Mouse (Mus musculus) kidney, postnatal 14 days (tissue): ENCODE measurements around the gene C2cd2l.
"Not testable (repeated sequence)": the region's sequence is repeated elsewhere in the genome, so short reads cannot be mapped to it uniquely, and the experiment has no call there.

Experiments
- DNase-seq: peaks from one replicate; pipeline ENCODE4 v3.0.0; 2022; ENCODE audit warnings: mixed read lengths

The C2cd2l gene

DNA sequence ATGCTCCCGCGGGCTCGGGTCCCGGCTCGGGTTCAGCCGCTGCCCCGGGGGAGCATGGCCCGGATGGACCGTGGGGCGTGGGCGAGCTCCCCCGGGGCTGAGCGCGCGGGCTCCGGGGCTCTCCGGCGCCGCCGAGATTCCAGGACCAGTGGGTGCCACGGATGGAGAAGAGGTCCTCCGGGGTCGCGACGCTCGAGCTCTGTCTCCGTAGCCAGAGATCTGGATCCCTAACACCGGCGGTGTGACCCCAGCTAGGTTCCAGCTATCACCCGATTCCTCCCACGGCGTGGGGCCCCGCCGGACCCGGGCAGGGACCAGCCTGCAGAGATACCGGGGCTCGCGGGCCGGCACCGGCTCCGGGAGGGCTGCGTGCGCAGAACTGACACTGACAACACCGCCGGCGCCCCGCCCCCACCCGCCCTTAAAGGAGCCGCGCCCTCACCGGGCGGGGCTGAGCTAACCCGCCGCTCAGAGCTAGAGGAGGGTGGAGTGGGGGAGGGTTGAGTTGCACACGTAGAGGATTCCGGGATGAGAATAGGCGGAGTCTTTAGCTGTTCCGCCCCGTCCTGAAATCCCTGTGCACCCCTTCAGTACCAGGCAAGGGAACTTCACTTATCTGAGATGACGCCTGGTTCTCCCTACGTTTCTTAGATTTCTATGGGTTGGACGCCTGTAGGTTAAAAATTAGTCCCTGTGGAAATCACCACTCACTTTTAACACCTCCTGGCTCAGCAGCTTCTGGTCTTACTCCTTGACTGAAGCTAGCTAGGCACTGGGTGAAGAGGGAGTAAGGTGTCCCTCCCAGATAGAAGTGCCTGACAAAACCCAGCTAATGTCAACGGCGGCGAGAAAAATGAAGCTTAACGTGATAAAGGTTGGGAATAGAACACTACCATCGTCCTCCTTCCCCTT is at the start of gene C2cd2l:
Gene C2cd2l (minus strand): TSS at position 399 of the 912 bp plus-strand sequence.
- DNase-seq = peak; percentile 96

DNA sequence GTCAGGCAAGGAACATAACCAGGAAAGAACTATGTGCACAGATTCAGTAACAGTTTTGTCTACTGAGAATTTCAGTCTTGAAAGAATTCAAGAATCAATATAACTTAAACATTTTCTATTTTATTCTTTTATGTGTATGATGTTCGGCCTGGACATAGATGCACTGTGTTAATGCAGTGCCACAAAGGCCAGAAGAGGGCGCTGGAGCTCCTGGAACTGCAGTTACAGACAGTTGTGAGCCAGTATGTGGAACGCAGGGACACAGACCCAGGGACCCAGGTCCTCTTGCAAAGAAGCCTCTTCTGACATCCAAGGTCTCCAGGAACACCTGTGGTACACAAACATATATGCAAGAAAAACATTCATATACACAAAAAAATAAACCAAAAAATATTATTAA is 44.4 kb upstream of the C2cd2l start:
- peak; percentile 17 for DNase-seq

DNA sequence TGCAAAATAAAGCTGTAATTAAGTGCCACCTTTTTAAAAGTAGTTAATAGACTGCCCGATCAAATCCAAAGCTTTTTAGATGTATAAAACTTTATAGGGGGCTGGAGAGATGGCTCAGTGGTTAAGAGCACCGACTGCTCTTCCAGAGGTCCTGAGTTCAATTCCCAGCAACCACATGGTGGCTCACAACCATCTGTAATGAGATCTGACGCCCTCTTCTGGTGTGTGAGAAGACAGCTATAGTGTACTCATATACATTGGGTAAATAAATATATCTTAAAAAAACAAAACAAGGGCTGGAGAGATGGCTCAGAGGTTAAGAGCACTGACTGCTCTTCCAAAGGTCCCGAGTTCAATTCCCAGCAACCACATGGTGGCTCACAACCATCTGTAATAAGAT is 41.8 kb upstream of the C2cd2l start:
- not testable (repeated sequence) for DNase-seq

DNA sequence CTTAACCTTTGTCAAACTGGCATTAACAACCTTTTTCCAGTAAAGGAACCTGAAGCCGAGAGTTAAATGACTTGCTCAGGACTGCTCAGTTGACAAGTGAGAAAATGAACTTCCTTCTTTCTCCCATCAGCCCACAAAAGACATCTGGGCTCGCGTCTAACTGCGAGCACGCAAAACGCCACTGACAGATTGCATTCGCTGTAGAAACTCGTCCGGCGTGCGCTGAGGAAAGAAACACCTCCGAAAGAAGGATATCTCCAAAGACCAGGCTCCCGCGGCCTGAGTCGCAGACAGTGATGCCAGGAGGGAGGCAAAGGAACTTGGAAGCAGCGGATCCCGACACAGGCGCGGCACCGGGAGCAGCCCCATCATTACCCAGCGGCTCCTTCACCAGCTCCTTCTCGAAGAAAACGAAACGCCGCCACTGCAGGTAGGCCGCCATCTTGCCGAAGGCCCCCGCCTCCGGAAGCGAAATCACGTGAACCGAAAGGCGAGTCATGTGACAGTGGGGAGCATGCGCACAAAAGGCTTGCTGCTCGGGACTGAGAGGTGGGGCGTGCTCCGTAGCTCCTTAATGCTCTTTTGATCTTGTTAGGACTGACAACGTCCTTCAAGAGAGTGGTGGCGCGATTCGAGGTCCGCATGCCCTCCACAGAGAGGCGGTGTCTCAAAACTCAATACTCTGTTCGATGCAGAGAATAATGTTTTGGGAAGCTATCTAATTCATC is 41.3 kb upstream of the C2cd2l start, which contains the start of gene Vps11:
Gene Vps11 (minus strand): TSS at position 481 of the 728 bp plus-strand sequence.
- DNase-seq = peak; percentile 97

DNA sequence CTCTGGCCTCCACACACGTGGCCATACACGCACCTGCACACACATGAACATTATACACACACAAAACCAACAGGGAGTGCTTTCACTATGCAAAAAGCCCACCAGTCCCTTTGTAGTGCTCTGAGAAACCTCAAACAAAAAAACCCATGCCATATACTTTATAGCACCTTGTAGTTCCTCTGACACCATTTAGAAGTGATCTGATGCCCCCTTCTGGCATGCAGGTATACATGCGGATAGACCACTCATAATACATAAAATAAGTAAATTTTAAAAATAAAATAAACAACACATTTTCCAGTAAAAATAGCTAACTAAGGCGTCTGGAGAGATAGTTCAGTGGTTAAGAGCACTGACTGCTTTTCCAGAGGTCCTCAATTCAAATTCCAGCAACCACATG is 37.1 kb upstream of the C2cd2l start:
- peak; percentile 30 for DNase-seq

DNA sequence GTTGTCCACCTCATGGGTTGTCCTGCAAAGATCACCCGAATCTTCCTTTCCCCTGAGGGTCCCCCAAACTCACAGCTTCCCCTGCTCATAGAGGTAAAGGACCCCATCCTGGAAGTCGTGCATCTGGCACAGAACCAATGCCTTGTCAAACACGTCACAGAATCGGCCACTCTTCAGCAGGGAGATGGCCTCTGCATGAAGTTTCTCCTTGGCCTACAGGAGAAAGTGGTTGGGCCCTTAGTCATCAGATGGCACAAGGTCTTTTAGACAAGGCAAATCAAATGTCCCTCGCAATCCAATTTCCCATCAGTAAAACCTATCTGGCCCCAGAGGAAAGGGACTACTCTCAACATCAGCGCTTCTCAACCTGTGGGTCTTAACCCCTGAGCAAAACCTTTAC is 33.1 kb upstream of the C2cd2l start:
- DNase-seq = no peak

DNA sequence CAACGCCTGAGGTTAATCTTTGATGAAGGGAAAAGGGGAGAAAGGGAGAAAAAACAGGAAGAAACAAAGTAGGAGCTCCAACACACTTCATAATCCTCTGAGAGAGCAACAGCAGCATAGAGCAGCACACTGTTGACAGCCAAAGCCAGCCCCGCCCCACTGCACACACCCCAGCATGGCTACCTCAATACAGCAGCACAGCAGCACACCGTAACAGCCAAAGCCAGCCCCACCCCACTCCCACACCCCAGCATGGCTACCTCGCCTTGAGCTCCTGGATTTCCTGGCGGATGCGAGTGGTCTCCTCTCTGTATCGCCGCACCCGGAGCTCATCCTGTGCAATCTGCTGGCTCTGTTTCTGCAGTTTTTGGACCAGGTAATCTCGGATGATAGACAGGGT is 32.3 kb upstream of the C2cd2l start:
- no peak for DNase-seq

DNA sequence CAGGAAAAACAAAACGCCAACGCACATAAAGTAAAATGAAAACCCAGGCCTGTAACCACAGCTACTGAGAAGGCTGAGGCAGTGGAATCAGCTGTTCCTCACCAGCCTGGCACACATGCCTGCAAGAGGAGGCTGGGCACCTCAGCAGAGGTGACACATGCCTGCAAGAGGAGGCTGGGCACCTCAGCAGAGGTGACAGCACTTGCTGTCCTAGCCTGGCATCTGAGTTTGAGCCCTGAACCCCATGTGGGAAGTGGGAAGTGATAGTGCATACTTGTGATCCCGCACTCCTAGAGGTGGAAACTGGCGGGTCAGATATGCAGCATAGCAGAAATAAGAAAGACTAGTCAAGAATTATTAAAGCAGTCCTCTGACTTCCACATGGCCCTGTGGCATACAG is 31.3 kb upstream of the C2cd2l start:
- DNase-seq = no peak

DNA sequence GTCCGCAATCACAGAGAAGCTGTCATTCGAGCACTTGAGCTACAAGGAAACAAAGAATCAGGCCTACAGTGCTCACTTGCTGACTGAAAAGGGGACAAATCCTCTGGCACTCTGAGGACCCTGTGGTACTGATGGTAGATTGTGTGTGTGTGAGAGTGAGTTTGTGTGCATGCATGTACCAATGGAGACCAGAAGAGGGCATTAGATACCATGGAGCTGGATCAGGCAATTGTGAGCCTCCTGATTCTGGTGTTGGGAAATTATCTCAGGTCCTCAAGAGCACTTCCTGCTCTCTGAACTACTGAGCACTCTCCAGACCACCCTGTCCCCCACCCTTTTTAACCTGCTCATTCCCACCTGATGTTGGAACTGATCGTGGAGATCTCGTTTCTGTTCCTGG is 28.5 kb upstream of the C2cd2l start:
- no peak for DNase-seq

DNA sequence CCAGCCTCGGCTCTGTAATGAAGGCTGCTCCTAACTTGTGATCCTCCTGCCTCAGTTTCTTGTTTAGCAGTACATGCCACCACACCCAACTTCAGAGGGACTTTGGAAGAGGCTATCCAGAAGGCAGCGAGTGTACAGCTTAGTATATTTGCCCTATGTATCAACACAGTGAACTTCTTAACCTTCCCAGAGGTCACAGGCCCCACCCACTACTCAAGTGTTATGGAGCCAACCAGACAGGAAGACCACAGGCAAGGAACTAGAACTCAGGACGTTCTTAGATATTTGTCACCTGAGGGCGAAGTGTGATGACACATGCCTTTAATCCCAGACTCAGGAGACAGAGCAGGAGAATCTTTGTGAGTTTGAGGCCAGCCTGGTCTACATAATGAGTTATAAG is 27.5 kb upstream of the C2cd2l start:
- DNase-seq = no peak

DNA sequence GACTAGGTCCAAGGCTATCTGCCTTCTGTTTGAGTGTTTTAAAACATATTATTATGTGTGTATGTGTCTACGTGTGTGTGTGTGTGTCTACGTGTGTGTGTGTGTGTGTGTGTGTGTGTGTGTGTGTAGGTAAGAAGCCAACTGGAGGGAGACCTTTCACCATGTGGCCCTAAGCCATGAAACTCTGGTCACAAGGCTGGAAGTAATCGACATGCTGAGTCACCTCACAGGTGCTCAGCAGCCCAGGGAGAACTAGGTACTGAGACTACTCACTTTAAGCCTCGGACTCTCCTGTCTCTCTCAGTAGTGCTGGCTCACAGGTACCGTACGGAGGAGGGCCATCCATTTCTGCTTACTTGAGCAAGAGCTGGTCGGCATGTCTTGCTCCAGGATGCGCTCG is 27.1 kb upstream of the C2cd2l start:
- DNase-seq = no peak

DNA sequence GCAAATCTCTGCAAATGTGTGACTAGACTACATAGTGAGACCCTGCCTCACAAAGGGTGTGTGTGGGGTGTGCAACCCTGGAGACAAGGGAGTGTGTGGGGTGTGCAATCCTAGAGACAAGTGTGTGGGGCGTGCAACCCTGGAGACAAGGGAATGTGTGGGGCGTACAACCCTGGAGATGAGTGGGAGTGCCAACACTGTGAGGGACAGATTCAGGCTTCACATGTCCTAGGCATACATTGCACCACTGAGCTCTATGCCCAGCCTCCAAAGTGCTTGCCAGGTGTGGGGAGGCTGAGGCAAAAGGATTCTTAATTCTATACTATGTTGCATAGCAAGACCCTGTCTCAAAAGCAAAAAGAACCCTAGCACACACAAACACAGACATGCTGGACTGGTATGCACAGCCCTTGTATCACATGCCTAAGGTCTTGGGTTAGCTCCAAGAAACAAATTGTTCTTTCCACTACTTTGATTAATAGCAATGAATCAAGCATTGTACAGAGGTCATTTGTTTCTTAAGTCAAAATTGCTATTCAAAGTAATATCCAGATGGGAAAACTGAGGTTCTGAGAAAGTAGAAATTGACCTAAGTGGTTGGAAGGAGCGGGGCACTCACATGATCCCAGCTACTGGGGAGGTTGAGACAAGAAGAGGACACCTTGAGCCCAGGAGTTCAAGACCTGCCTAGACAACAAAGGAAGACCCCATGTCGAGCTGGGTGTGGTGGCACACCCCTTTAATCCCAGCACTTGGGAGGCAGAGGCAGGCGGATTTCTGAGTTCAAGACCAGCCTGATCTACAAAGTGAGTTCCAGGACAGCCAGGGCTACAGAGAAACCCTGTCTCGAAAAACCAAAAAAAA is 25.7 kb upstream of the C2cd2l start:
- no peak for DNase-seq

DNA sequence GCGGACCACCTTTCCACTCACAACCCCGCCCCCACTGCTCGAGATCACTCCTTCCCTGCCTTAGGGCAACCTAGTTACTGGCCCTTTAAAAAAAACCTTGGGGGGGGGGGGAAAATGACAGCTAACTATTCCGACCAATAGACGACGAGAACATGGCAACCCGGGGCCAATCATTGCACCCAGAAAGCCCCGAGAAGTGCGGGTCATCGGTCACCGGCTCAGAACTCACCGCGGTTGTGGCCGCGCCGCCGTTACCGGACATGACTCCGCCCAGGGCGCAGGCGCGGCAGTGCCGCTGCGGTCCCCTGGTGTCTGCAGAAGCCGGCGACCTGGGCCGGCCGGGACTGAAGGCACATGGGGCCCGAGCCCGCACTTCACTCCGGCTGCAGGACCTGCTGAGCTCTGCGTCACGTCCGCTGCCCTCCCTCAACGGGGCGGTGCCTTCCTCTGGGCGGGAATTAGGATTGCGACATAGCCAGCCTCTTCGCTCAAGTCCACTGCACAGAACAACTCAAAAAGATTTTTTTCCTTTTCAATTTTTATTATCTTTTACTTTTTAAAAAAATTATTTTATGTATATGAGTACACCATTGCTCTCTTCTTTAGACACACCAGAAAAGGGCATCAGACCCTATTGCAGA is 23.8 kb upstream of the C2cd2l start, which contains the start of gene Hmbs:
Gene Hmbs (minus strand): TSS at position 448 of the 641 bp plus-strand sequence.
- DNase-seq = peak; percentile 96

DNA sequence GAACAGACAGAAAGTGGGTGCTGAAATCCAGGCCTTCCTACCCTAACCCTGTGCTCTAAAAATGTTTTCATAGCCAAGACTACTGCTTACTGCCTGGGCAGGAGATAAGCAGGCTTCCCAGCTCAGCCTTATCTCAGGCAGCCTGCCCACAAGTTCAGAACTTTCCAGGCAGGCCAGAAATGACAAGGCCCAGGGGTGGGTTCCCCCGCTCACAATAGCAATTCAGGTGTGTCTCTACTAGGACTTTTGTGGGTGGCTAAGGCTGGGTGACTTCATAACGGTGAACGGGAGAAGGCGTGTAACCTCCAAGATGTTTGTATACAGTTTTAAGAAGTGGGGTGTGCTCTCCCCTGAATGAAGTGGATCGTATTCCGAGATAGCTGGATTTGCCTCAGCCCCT is 23.2 kb upstream of the C2cd2l start:
- no peak for DNase-seq

DNA sequence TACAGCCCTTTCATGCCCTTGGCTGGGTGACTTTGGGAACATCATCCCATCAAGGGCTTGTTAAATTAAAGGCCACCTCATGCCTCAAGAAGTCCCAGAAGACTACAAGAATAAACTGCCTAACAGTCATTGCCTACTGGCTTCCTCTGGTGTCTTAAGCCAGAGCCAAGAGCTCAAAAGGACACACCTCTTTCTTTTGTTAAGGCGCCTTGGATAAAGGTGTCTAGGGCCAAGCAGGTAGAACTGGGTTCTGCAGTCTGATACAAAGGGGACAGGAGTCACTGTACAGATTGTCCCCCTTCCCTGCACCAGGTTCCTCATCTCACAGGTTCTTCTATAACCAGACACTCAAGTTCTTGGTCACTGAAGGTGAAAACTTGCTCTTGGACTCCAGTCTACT is 22.5 kb upstream of the C2cd2l start:
- no peak for DNase-seq

DNA sequence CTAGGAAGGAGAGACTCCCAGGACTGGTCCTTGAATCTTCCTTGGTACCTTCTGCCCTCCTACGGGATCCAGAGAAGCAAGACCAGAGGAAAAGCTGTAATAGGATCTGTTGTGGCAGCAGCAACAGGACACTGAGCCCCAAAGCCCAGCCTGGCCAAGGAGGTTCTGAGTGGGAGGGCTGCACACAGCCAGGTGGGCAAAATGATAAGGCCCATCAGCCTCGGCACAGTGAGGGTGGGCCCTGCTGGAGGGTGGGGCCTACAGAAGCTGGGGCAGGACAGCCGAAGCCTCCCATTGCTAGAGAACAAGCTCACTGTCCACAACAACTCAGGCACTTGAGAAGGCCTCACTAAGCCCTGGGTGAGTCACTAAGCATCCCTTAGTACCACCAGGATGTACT is 22.1 kb upstream of the C2cd2l start:
- DNase-seq = no peak

DNA sequence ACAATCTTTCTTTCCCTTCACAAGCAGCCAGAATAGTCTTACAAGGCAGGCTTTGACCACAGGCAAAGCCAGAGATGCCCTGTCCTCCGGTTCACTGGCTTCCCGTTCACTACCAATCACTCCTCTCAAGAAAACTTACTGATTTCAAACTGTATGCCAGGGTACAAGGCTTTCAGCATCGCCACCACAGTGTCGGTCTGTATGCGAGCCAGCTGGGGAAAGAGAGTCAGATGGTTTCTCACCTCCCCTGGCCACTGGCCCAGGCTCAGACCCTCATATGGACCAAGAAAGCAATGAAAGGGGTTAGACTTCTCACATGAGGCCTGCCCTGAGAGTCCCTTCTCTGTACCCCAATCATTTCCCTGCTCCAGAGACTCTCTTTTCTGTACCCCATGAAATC is 21.4 kb upstream of the C2cd2l start:
- no peak for DNase-seq

DNA sequence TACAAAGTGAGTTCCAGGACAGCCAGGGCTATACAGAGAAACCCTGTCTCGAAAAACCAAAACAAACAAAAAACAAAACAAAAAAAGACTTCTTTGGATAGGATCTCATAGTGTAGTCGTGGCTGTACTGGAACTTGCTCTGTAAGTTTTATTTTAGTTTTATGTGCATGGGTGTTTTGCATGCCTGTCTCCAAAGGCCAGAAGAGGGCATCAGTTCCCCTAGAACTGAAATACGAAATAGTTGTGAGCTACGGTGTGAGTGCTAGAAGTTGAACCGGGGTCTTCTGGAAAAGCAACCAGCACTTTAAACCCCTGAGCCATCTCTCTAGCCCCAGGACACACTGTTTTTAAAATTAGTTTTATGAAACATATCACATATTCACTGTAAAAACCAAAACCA is 18.5 kb upstream of the C2cd2l start:
- DNase-seq = no peak

DNA sequence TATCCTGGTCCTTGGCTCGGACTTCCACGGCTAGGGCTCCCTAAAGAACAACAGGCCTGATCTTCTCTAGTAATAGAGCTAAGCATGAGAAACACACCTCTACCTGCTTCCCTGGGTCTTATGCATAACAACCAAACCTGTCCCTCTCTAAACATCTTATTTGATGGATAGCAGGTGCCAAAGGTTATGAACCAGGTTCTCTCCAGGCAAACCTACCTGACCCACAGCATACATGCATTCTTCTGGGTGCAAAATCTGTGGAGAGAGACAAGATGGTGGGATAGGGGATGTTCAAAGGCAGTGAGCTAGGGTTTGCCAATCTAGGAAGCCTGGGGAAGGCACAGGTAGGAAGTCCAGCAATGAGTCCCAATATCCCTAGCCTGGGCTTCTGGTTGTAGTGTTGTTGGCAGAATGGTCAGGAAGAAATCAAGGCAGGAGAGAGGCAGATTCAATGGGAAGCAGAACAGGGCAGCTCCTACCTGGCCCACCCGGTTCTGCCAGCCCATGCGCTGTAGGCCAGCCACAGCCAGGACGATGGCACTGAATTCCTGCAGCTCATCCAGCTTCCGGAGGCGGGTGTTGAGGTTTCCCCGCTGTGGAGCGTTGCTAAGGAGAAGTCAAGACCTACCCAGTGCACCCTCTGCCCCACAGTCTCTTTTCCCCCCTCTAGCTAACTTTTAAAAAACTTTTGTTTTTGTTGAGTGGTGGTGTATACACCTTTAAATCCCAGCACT is 17.5 kb upstream of the C2cd2l start:
- DNase-seq = no peak

DNA sequence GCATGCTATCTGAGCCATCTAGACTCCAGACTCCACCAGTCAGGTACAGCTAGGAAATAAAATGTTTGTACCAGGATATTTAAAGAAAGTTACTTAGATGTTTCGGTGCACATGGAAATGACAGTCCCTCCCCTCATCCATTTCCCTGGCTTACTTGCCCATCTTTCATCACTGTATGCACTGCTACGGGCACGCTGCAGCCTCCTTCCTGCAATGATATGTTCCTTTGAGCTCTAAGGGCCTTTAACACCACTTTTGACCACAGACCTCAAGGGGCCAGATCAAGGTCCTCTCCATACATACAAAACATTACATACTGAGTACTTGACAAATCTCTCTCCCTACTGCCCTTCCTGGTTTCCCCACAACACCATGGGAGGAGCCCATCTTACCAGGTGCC is 16.9 kb upstream of the C2cd2l start:
- no peak for DNase-seq

DNA sequence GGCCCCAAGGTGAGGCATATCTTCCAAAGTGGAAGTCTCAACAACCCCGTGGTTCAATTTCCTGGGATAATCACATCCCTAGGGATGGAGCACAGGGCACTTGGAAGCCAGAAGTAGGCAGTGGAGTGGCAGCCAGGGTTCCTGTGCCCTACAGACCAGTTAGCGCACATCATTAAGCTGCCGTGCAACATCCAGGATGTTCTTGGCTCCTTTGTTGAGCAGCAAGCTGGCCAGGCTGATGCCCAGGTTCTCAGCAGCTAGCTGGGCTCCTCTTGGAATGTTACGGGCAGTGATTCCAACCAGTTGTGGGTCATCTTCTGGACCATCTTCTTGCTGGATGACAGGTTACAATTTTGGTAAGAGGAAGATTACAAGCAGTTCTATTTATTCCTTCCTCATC is 16.4 kb upstream of the C2cd2l start:
- not testable (repeated sequence) for DNase-seq

DNA sequence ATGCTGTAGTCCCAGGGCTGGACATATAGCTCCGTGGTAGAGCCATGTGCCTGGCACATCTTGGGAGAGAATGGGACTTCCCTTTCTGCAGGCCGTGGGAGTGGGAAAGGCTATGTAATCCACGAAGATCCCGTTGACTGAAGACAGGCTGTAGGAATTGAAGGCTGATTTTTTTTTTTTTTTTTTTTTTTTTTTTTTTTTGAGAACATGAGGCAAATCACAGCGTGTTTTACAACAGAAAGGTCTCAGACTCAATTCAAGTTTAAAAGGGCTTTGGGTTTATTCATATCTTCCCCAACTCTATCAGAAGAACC is 16.0 kb upstream of the C2cd2l start:
- no peak for DNase-seq
